Mouse (Mus musculus): ENCODE results near the gene Map3k1. TPM values are rescaled to one million over a fixed set of nuclear protein-coding genes. Genes with fewer than 3 reads are reported as not detected.

Gene Map3k1
- polyA plus RNA-seq, 1 experiment = 34.5 TPM

- Histone ChIP-seq H3K4me3 (ENCODE audit: low read depth, low read length) (no peak overlapping the region), H3K36me3 (ENCODE audit: control insufficient read depth, insufficient read depth, low read length, poor library complexity, severe bottlenecking) (peaks cover 21% of the 10 kb centered on the region), H3K4me1 (ENCODE audit: control insufficient read depth, insufficient read depth, low read length) (no peaks in the 10 kb centered on the region), H3K27ac (ENCODE audit: insufficient read depth, low read length) (no peak overlapping the region), H3K9ac (ENCODE audit: low read depth, poor library complexity, severe bottlenecking) (no peak overlapping the region), H3K9me3 (replicated peaks; ENCODE audit: control insufficient read depth, insufficient read depth, low read length, poor library complexity, severe bottlenecking) (no peaks in the 10 kb centered on the region), H3K27me3 (ENCODE audit: control insufficient read depth, insufficient read depth, low read length, poor library complexity, severe bottlenecking) (no peaks in the 10 kb centered on the region)
- TF ChIP-seq POLR2A (IDR thresholded peaks at IDR 0.05; ENCODE audit: insufficient read depth, low read length) (no peak), CTCF (IDR thresholded peaks at IDR 0.05; ENCODE audit: low read depth, low read length) (no peak), EP300 (IDR thresholded peaks at IDR 0.05; ENCODE audit: insufficient read depth, low read depth, low read length) (no peak)
Observed at GRCm38 (mm10) chr13:111770776-111771175, 38.0 kb downstream of the Map3k1 start.

GRCm38 (mm10) chr13:111762526-111762925, 46.3 kb downstream of the Map3k1 start:
- H3K4me3 ChIP-seq (ENCODE audit: low read depth, low read length) = no peak overlapping the region
- H3K9me3 ChIP-seq (replicated peaks; ENCODE audit: control insufficient read depth, insufficient read depth, low read length, poor library complexity, severe bottlenecking) = no peaks in the 10 kb centered on the region
- no peak overlapping the region for H3K9ac ChIP-seq (ENCODE audit: low read depth, poor library complexity, severe bottlenecking)
- H3K4me1 ChIP-seq (ENCODE audit: control insufficient read depth, insufficient read depth, low read length) = no peaks in the 10 kb centered on the region
- TF ChIP-seq CTCF (IDR thresholded peaks at IDR 0.05; ENCODE audit: low read depth, low read length) (no peak), EP300 (IDR thresholded peaks at IDR 0.05; ENCODE audit: insufficient read depth, low read depth, low read length) (no peak), POLR2A (IDR thresholded peaks at IDR 0.05; ENCODE audit: insufficient read depth, low read length) (no peak)
- H3K27me3 ChIP-seq (ENCODE audit: control insufficient read depth, insufficient read depth, low read length, poor library complexity, severe bottlenecking) = no peaks in the 10 kb centered on the region
- no peak overlapping the region for H3K27ac ChIP-seq (ENCODE audit: insufficient read depth, low read length)
- H3K36me3 ChIP-seq (ENCODE audit: control insufficient read depth, insufficient read depth, low read length, poor library complexity, severe bottlenecking) = peaks cover 19% of the 10 kb centered on the region

GRCm38 (mm10) chr13:111756986-111757385, 51.8 kb downstream of the Map3k1 start:
- no peaks in the 10 kb centered on the region for H3K27me3 ChIP-seq (ENCODE audit: control insufficient read depth, insufficient read depth, low read length, poor library complexity, severe bottlenecking)
- no peaks in the 10 kb centered on the region for H3K9me3 ChIP-seq (replicated peaks; ENCODE audit: control insufficient read depth, insufficient read depth, low read length, poor library complexity, severe bottlenecking)
- H3K9ac ChIP-seq (ENCODE audit: low read depth, poor library complexity, severe bottlenecking) = no peak overlapping the region
- H3K4me1 ChIP-seq (ENCODE audit: control insufficient read depth, insufficient read depth, low read length) = no peaks in the 10 kb centered on the region
- H3K4me3 ChIP-seq (ENCODE audit: low read depth, low read length) = no peak overlapping the region
- no peak overlapping the region for H3K27ac ChIP-seq (ENCODE audit: insufficient read depth, low read length)
- TF ChIP-seq POLR2A (IDR thresholded peaks at IDR 0.05; ENCODE audit: insufficient read depth, low read length) (no peak), CTCF (IDR thresholded peaks at IDR 0.05; ENCODE audit: low read depth, low read length) (no peak), EP300 (IDR thresholded peaks at IDR 0.05; ENCODE audit: insufficient read depth, low read depth, low read length) (no peak)
- peaks cover 34% of the 10 kb centered on the region for H3K36me3 ChIP-seq (ENCODE audit: control insufficient read depth, insufficient read depth, low read length, poor library complexity, severe bottlenecking)

- Histone ChIP-seq H3K27me3 (ENCODE audit: control insufficient read depth, insufficient read depth, low read length, poor library complexity, severe bottlenecking) (no peaks in the 10 kb centered on the region), H3K4me1 (ENCODE audit: control insufficient read depth, insufficient read depth, low read length) (no peaks in the 10 kb centered on the region), H3K9me3 (replicated peaks; ENCODE audit: control insufficient read depth, insufficient read depth, low read length, poor library complexity, severe bottlenecking) (no peaks in the 10 kb centered on the region), H3K27ac (ENCODE audit: insufficient read depth, low read length) (no peak overlapping the region), H3K4me3 (ENCODE audit: low read depth, low read length) (no peak overlapping the region), H3K36me3 (ENCODE audit: control insufficient read depth, insufficient read depth, low read length, poor library complexity, severe bottlenecking) (peaks cover 30% of the 10 kb centered on the region), H3K9ac (ENCODE audit: low read depth, poor library complexity, severe bottlenecking) (no peak overlapping the region)
- TF ChIP-seq POLR2A (IDR thresholded peaks at IDR 0.05; ENCODE audit: insufficient read depth, low read length) (no peak), CTCF (IDR thresholded peaks at IDR 0.05; ENCODE audit: low read depth, low read length) (no peak), EP300 (IDR thresholded peaks at IDR 0.05; ENCODE audit: insufficient read depth, low read depth, low read length) (no peak)
Observed at GRCm38 (mm10) chr13:111755937-111756336, 52.9 kb downstream of the Map3k1 start.

GRCm38 (mm10) chr13:111755377-111755776, 53.4 kb downstream of the Map3k1 start:
- no peaks in the 10 kb centered on the region for H3K27me3 ChIP-seq (ENCODE audit: control insufficient read depth, insufficient read depth, low read length, poor library complexity, severe bottlenecking)
- no peak for TF ChIP-seq EP300 (IDR thresholded peaks at IDR 0.05; ENCODE audit: insufficient read depth, low read depth, low read length)
- no peak for TF ChIP-seq CTCF (IDR thresholded peaks at IDR 0.05; ENCODE audit: low read depth, low read length)
- no peak for TF ChIP-seq POLR2A (IDR thresholded peaks at IDR 0.05; ENCODE audit: insufficient read depth, low read length)
- no peak overlapping the region for H3K9ac ChIP-seq (ENCODE audit: low read depth, poor library complexity, severe bottlenecking)
- H3K4me1 ChIP-seq (ENCODE audit: control insufficient read depth, insufficient read depth, low read length) = no peaks in the 10 kb centered on the region
- no peaks in the 10 kb centered on the region for H3K9me3 ChIP-seq (replicated peaks; ENCODE audit: control insufficient read depth, insufficient read depth, low read length, poor library complexity, severe bottlenecking)
- H3K36me3 ChIP-seq (ENCODE audit: control insufficient read depth, insufficient read depth, low read length, poor library complexity, severe bottlenecking) = peaks cover 31% of the 10 kb centered on the region
- no peak overlapping the region for H3K27ac ChIP-seq (ENCODE audit: insufficient read depth, low read length)
- no peak overlapping the region for H3K4me3 ChIP-seq (ENCODE audit: low read depth, low read length)

GRCm38 (mm10) chr13:111753321-111753720, 55.5 kb downstream of the Map3k1 start:
- Histone ChIP-seq H3K9ac (ENCODE audit: low read depth, poor library complexity, severe bottlenecking) (no peak overlapping the region), H3K27me3 (ENCODE audit: control insufficient read depth, insufficient read depth, low read length, poor library complexity, severe bottlenecking) (no peaks in the 10 kb centered on the region), H3K4me1 (ENCODE audit: control insufficient read depth, insufficient read depth, low read length) (no peaks in the 10 kb centered on the region), H3K9me3 (replicated peaks; ENCODE audit: control insufficient read depth, insufficient read depth, low read length, poor library complexity, severe bottlenecking) (no peaks in the 10 kb centered on the region), H3K27ac (ENCODE audit: insufficient read depth, low read length) (no peak overlapping the region), H3K4me3 (ENCODE audit: low read depth, low read length) (no peak overlapping the region), H3K36me3 (ENCODE audit: control insufficient read depth, insufficient read depth, low read length, poor library complexity, severe bottlenecking) (peaks cover 34% of the 10 kb centered on the region)
- TF ChIP-seq POLR2A (IDR thresholded peaks at IDR 0.05; ENCODE audit: insufficient read depth, low read length) (no peak), EP300 (IDR thresholded peaks at IDR 0.05; ENCODE audit: insufficient read depth, low read depth, low read length) (no peak), CTCF (IDR thresholded peaks at IDR 0.05; ENCODE audit: low read depth, low read length) (no peak)

Data from ES-Bruce4 (cell line).